Mouse (Mus musculus): ENCODE data around the gene Lad1. TPM values are rescaled to one million over a fixed set of nuclear protein-coding genes. Genes with fewer than 3 reads are reported as not detected.

The Lad1 gene
- polyA plus RNA-seq, 1 experiment, result 20.5 TPM

DNA sequence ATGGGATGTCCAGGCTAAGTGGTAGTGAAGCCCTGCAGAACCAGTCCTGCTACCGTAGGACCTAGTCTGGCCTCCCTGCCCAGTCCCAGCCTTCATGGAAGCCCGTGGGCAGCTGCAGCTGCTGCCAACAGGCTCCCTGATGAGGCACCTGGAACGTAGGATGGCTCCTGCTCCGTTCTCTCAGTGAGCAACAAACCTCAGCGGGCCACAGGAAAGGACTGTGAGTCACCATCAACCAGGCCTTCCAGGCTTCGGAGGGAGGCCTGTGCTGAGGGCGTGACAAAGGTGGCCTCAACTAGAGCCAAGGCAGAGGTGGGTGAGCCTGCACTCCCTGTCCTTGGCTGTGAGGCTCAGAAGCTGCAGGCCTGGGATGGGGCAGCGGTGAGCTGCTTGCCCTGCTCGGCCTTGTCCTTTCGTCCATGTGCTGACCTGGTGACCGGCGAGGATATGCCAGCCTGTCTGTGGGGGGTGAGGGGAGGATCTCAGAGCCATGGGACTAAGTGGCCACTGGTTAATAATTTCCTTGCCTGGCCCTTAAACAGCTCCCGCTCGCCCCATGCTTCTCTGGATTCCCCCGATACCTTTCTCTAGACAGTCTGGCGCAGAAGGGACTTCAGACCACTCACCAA is 2.5 kb downstream of the Lad1 start:
- peaks cover 10% of the 10 kb centered on the region for H3K4me1 ChIP-seq (ENCODE audit: control insufficient read depth, insufficient read depth, low read length)
- H3K9me3 ChIP-seq (replicated peaks; ENCODE audit: control insufficient read depth, insufficient read depth, low read length, poor library complexity, severe bottlenecking), result no peaks in the 10 kb centered on the region
- H3K4me3 ChIP-seq (ENCODE audit: low read depth, low read length), result no peak overlapping the region
- H3K36me3 ChIP-seq (ENCODE audit: control insufficient read depth, insufficient read depth, low read length, poor library complexity, severe bottlenecking), result no peaks in the 10 kb centered on the region
- H3K27ac ChIP-seq (ENCODE audit: insufficient read depth, low read length), result no peak overlapping the region
- H3K27me3 ChIP-seq (ENCODE audit: control insufficient read depth, insufficient read depth, low read length, poor library complexity, severe bottlenecking), result 0 out of 2 replicates have a peak, but pooled peaks cover 7% of the 10 kb centered on the region
- no peak overlapping the region for H3K9ac ChIP-seq (ENCODE audit: low read depth, poor library complexity, severe bottlenecking)
- TF ChIP-seq CTCF (IDR thresholded peaks at IDR 0.05; ENCODE audit: low read depth, low read length) (no peak), POLR2A (IDR thresholded peaks at IDR 0.05; ENCODE audit: insufficient read depth, low read length) (no peak), EP300 (IDR thresholded peaks at IDR 0.05; ENCODE audit: insufficient read depth, low read depth, low read length) (no peak)

DNA sequence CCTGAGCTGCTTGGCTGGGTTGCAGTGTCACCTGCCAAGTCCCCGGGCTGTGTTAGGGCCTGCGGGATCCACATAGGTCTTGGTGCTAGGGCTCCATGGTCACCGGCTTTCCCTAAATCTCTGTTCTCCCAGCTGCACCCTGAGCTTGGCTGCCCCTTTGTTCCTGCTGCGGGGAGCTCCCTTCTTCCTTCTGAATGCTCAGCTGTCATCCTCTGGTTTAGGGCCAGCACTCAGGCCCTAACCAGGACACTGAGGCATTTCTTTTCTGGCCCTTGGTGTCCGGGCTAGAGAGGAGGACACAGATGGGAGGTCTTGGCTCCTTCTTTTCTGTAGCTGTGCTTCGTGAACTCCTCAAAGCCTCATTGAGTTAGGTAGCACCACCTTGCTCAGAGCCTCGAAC is 3.4 kb downstream of the Lad1 start:
- Histone ChIP-seq H3K27me3 (ENCODE audit: control insufficient read depth, insufficient read depth, low read length, poor library complexity, severe bottlenecking) (0 out of 2 replicates have a peak, but pooled peaks cover 7% of the 10 kb centered on the region), H3K4me1 (ENCODE audit: control insufficient read depth, insufficient read depth, low read length) (peaks cover 10% of the 10 kb centered on the region), H3K9ac (ENCODE audit: low read depth, poor library complexity, severe bottlenecking) (no peak overlapping the region), H3K27ac (ENCODE audit: insufficient read depth, low read length) (no peak overlapping the region), H3K9me3 (replicated peaks; ENCODE audit: control insufficient read depth, insufficient read depth, low read length, poor library complexity, severe bottlenecking) (no peaks in the 10 kb centered on the region), H3K36me3 (ENCODE audit: control insufficient read depth, insufficient read depth, low read length, poor library complexity, severe bottlenecking) (no peaks in the 10 kb centered on the region), H3K4me3 (ENCODE audit: low read depth, low read length) (no peak overlapping the region)
- TF ChIP-seq CTCF (IDR thresholded peaks at IDR 0.05; ENCODE audit: low read depth, low read length) (no peak), POLR2A (IDR thresholded peaks at IDR 0.05; ENCODE audit: insufficient read depth, low read length) (no peak), EP300 (IDR thresholded peaks at IDR 0.05; ENCODE audit: insufficient read depth, low read depth, low read length) (no peak)

DNA sequence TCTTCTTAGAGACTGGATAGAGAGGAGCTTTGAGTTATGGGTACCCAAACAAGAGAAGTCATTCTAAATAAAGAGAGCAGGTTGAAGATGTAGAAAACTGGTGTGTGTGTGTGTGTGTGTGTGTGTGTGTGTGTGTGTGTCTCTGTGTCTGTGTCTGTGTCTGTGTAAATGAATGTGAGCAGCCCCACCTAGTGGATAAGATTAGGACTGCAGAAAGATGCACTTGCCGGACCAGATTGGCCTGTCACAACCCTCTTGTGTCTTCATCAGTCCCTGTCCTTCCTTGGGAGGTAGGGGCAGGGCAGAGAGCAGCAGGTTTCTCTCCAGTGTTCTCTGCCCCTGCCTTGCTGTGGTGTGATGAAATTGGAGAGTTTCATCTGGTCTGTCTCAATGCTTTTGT is 10.5 kb downstream of the Lad1 start:
- Histone ChIP-seq H3K4me3 (ENCODE audit: low read depth, low read length) (no peak overlapping the region), H3K27ac (ENCODE audit: insufficient read depth, low read length) (no peak overlapping the region), H3K36me3 (ENCODE audit: control insufficient read depth, insufficient read depth, low read length, poor library complexity, severe bottlenecking) (no peaks in the 10 kb centered on the region), H3K27me3 (ENCODE audit: control insufficient read depth, insufficient read depth, low read length, poor library complexity, severe bottlenecking) (no peaks in the 10 kb centered on the region), H3K9me3 (replicated peaks; ENCODE audit: control insufficient read depth, insufficient read depth, low read length, poor library complexity, severe bottlenecking) (no peaks in the 10 kb centered on the region), H3K4me1 (ENCODE audit: control insufficient read depth, insufficient read depth, low read length) (no peaks in the 10 kb centered on the region), H3K9ac (ENCODE audit: low read depth, poor library complexity, severe bottlenecking) (no peak overlapping the region)
- TF ChIP-seq EP300 (IDR thresholded peaks at IDR 0.05; ENCODE audit: insufficient read depth, low read depth, low read length) (no peak), POLR2A (IDR thresholded peaks at IDR 0.05; ENCODE audit: insufficient read depth, low read length) (no peak), CTCF (IDR thresholded peaks at IDR 0.05; ENCODE audit: low read depth, low read length) (peak; percentile 59)

DNA sequence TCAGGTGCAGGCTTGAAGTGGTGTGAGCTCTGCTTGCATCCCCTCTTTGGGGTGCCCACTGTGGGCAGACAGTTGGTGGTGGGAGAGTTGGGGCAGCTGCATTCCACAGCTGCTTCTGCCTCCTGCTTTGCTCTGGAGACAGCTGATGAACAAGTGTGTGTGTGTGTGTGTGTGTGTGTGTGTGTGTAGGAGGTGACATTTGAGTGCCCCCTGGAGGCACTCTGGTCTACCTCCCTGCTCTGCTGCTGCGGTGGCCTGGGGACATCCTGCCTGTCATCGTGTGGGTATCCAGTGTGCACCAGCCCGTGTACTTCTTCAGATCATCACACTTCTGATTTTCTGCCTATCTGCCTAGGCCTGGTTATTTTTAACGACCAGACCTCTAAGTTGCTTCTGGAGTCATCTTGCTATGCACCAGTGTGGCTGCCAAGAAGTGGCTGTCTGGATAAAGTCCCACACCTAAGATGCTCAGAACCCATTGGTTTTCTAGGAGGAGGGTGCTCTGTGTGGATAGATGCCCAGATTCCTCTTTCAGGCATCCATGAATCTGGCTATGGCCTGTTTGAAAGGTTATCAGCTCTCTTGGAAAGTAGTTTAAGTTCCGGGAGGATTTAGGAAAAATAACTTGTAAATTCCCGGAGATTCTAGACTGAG is 15.9 kb downstream of the Lad1 start:
- no peaks in the 10 kb centered on the region for H3K4me1 ChIP-seq (ENCODE audit: control insufficient read depth, insufficient read depth, low read length)
- H3K9me3 ChIP-seq (replicated peaks; ENCODE audit: control insufficient read depth, insufficient read depth, low read length, poor library complexity, severe bottlenecking), result no peaks in the 10 kb centered on the region
- H3K9ac ChIP-seq (ENCODE audit: low read depth, poor library complexity, severe bottlenecking), result no peak overlapping the region
- no peaks in the 10 kb centered on the region for H3K36me3 ChIP-seq (ENCODE audit: control insufficient read depth, insufficient read depth, low read length, poor library complexity, severe bottlenecking)
- TF ChIP-seq CTCF (IDR thresholded peaks at IDR 0.05; ENCODE audit: low read depth, low read length) (no peak), POLR2A (IDR thresholded peaks at IDR 0.05; ENCODE audit: insufficient read depth, low read length) (no peak), EP300 (IDR thresholded peaks at IDR 0.05; ENCODE audit: insufficient read depth, low read depth, low read length) (no peak)
- no peak overlapping the region for H3K4me3 ChIP-seq (ENCODE audit: low read depth, low read length)
- no peaks in the 10 kb centered on the region for H3K27me3 ChIP-seq (ENCODE audit: control insufficient read depth, insufficient read depth, low read length, poor library complexity, severe bottlenecking)
- H3K27ac ChIP-seq (ENCODE audit: insufficient read depth, low read length), result no peak overlapping the region

DNA sequence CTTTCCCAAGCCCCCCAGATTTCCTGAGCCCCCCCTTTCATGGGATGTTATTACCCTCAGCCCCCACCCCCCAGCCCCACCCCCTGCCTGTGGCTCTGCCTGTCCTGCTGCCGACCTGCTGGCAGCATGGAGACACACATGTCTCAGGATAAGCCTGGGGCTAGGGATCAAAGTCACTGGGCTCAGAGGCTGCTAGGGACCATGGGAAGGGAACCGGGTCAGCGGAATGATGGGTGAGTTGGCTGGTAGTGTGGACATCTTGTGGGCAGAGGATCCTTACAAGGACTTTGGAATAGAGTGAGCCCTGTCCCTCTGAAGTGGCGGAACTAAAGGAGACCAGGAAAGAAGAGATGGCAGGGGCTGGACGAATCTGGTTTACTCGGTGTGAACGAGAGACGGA is 16.6 kb downstream of the Lad1 start:
- Histone ChIP-seq H3K36me3 (ENCODE audit: control insufficient read depth, insufficient read depth, low read length, poor library complexity, severe bottlenecking) (no peaks in the 10 kb centered on the region), H3K4me3 (ENCODE audit: low read depth, low read length) (peak overlapping the region; percentile 5; the same call in 1 of the 2 replicates), H3K27me3 (ENCODE audit: control insufficient read depth, insufficient read depth, low read length, poor library complexity, severe bottlenecking) (no peaks in the 10 kb centered on the region), H3K9me3 (replicated peaks; ENCODE audit: control insufficient read depth, insufficient read depth, low read length, poor library complexity, severe bottlenecking) (no peaks in the 10 kb centered on the region), H3K27ac (ENCODE audit: insufficient read depth, low read length) (no peak overlapping the region), H3K4me1 (ENCODE audit: control insufficient read depth, insufficient read depth, low read length) (no peaks in the 10 kb centered on the region), H3K9ac (ENCODE audit: low read depth, poor library complexity, severe bottlenecking) (no peak overlapping the region)
- TF ChIP-seq CTCF (IDR thresholded peaks at IDR 0.05; ENCODE audit: low read depth, low read length) (no peak), EP300 (IDR thresholded peaks at IDR 0.05; ENCODE audit: insufficient read depth, low read depth, low read length) (no peak), POLR2A (IDR thresholded peaks at IDR 0.05; ENCODE audit: insufficient read depth, low read length) (no peak)
